Mouse (Mus musculus) thymus, adult 2 months (tissue): ENCODE results near the gene Cyp3a11. TPM values are rescaled to one million over a fixed set of nuclear protein-coding genes. Genes with fewer than 3 reads are reported as not detected.
"Not testable (repeated sequence)": the region's sequence is repeated elsewhere in the genome, so short reads cannot be mapped to it uniquely, and the experiment has no call there.

Experiments
- DNase-seq: peaks from one replicate; pipeline ENCODE4 v3.0.0; 2021
- H3K27ac ChIP-seq: fragments of 200-500 bp; 2 replicates; pipeline ENCODE4 v1.5.1; 2012; ENCODE audit warnings: low read length, control low read depth; ENCODE audit not compliant: control insufficient read depth, insufficient read depth
- H3K27me3 ChIP-seq: fragments of 200-500 bp; 2 replicates; pipeline ENCODE4 v1.6.1; 2012; ENCODE audit warnings: mild to moderate bottlenecking, low read length, moderate library complexity, mixed read lengths; ENCODE audit not compliant: control insufficient read depth, insufficient read depth
- H3K36me3 ChIP-seq: fragments of 200-500 bp; 2 replicates; pipeline ENCODE4 v1.6.1; 2012; ENCODE audit warnings: mild to moderate bottlenecking, low read length, moderate library complexity; ENCODE audit not compliant: control insufficient read depth, insufficient read depth
- H3K4me1 ChIP-seq: fragments of 200-500 bp; replicated peaks from 2 replicates; pipeline ENCODE4 v1.6.1; 2012; ENCODE audit warnings: low read length; ENCODE audit not compliant: control insufficient read depth, insufficient read depth
- H3K4me3 ChIP-seq: fragments of 200-500 bp; 2 replicates; pipeline ENCODE4 v1.5.1; 2012; ENCODE audit warnings: mild to moderate bottlenecking, low read length, control low read depth, moderate library complexity; ENCODE audit not compliant: control insufficient read depth, insufficient read depth
- CTCF ChIP-seq: fragments of 200-500 bp; IDR thresholded peaks from 2 replicates; pipeline ENCODE4 v1.5.1; 2012; ENCODE audit warnings: mild to moderate bottlenecking, control low read depth, low read length, moderate library complexity, borderline replicate concordance; ENCODE audit not compliant: control insufficient read depth, poor library complexity, insufficient read depth; ENCODE audit errors: extremely low read depth
- POLR2A ChIP-seq: fragments of 200-500 bp; IDR thresholded peaks from 2 replicates; pipeline ENCODE4 v1.6.1; 2012; ENCODE audit warnings: mild to moderate bottlenecking, low read length, control low read depth, moderate library complexity; ENCODE audit not compliant: control insufficient read depth, poor library complexity, insufficient read depth; ENCODE audit errors: extremely low read depth
- WGBS: fragments of 180-500 bp; shearing (Covaris S2); methylation state at CpG from one replicate; pipeline ENCODE4 v1.1.7; 2018; 5-methylcytosine and 5-hydroxymethylcytosine counted together
- polyA plus RNA-seq: library from polyadenylated mRNA; depleted of rRNA; stranded (reverse); fragments of >200 nt; gene quantifications from 2 replicates; pipeline ENCODE4 v1.2.3, GENCODE M21; 2012; rRNA removed

Cyp3a11 gene
- polyA plus RNA-seq, result 0.04 and 0.77 TPM in 2 replicates

DNA sequence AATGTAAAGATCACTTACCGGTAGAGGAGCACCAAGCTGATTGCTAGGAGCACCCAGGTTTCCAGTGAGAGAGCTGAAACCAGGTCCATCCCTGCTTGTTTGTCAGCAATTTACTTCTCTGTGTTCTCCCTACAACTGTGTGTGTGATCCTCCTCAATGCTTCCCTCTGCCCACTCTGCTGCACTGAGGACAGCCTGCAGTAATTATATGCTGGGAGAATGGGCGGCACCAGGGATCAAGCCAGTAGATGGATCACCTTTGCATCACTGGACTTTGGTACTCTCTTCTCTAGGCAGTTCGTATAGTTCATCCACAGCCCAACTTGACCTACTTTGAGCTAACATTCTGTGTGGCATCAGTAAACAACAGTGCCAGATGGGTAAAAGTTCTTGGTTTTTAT lies at the start of gene Cyp3a11:
Cyp3a11 (minus strand) TSS at position 277 of the 400 bp plus-strand sequence.
- TF ChIP-seq CTCF (no peak), POLR2A (no peak)
- Histone ChIP-seq H3K27me3 (no peaks in the 10 kb centered on the region), H3K36me3 (no peaks in the 10 kb centered on the region), H3K27ac (no peak within 1 kb of the TSS), H3K4me3 (no peak within 1 kb of the TSS), H3K4me1 (no peaks in the 10 kb centered on the region)
- WGBS, result 91% methylated on average over 3 of the region's 3 CpGs
- no peak for DNase-seq

- H3K27ac ChIP-seq, result no peak overlapping the region
- H3K4me1 ChIP-seq, result no peaks in the 10 kb centered on the region
- no peak overlapping the region for H3K4me3 ChIP-seq
- no peak for TF ChIP-seq POLR2A
- TF ChIP-seq CTCF, result no peak
- H3K36me3 ChIP-seq, result no peaks in the 10 kb centered on the region
- no peak for DNase-seq
- no peaks in the 10 kb centered on the region for H3K27me3 ChIP-seq
These were observed 33.1 kb upstream of the Cyp3a11 start for GRCm38 (mm10) chr5:145912912-145913311.

GRCm38 (mm10) chr5:145911781-145912180 lies 32.0 kb upstream of the Cyp3a11 start:
- Histone ChIP-seq H3K27ac (no peak overlapping the region), H3K36me3 (no peaks in the 10 kb centered on the region), H3K4me3 (no peak overlapping the region), H3K27me3 (no peaks in the 10 kb centered on the region), H3K4me1 (no peaks in the 10 kb centered on the region)
- DNase-seq, result no peak
- TF ChIP-seq CTCF (no peak), POLR2A (no peak)

- not testable (repeated sequence) for H3K36me3 ChIP-seq, H3K27me3 ChIP-seq, DNase-seq, H3K4me3 ChIP-seq, H3K27ac ChIP-seq, H3K4me1 ChIP-seq
- 93% methylated on average over 2 of the region's 2 CpGs for WGBS
These were observed 27.2 kb upstream of the Cyp3a11 start for GRCm38 (mm10) chr5:145906937-145907336.

GRCm38 (mm10) chr5:145904535-145904934 lies 24.8 kb upstream of the Cyp3a11 start:
- no peaks in the 10 kb centered on the region for H3K27me3 ChIP-seq
- no peaks in the 10 kb centered on the region for H3K36me3 ChIP-seq
- no peak for DNase-seq
- no peak overlapping the region for H3K27ac ChIP-seq
- no peaks in the 10 kb centered on the region for H3K4me1 ChIP-seq
- TF ChIP-seq POLR2A (no peak), CTCF (no peak)
- no peak overlapping the region for H3K4me3 ChIP-seq
- 93% methylated on average over 1 of the region's 1 CpGs for WGBS

DNA sequence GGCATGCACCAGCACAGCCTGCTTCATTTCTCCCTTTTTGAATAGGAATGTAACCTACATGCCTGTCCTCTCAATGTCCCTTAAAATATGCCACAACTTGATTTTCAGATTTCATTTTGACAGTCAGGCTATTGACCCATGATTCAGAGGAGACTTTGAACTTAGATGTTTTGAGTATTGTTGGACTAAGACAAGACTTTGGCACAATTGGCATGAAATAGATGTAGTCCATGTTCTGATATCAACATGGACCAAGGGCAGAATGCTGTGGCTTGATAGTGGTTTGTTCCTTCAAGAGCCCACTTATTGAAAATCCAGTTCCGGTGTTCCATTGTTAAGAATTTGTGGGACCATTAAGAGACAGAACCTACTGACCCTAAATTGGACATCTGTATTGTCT lies 23.6 kb upstream of the Cyp3a11 start:
- H3K27ac ChIP-seq, result no peak overlapping the region
- H3K36me3 ChIP-seq, result no peaks in the 10 kb centered on the region
- no peak for DNase-seq
- no peak overlapping the region for H3K4me3 ChIP-seq
- no peaks in the 10 kb centered on the region for H3K27me3 ChIP-seq
- 93% methylated on average over 1 of the region's 1 CpGs for WGBS
- no peak for TF ChIP-seq POLR2A
- TF ChIP-seq CTCF, result no peak
- no peaks in the 10 kb centered on the region for H3K4me1 ChIP-seq

- H3K4me1 ChIP-seq, result no peaks in the 10 kb centered on the region
- no peak for DNase-seq
- H3K4me3 ChIP-seq, result no peak overlapping the region
- no peaks in the 10 kb centered on the region for H3K27me3 ChIP-seq
- H3K27ac ChIP-seq, result no peak overlapping the region
- H3K36me3 ChIP-seq, result no peaks in the 10 kb centered on the region
- WGBS, result 68% methylated on average over 2 of the region's 2 CpGs
- TF ChIP-seq CTCF (no peak), POLR2A (no peak)
These were observed 20.7 kb upstream of the Cyp3a11 start for GRCm38 (mm10) chr5:145900436-145900990.

DNA sequence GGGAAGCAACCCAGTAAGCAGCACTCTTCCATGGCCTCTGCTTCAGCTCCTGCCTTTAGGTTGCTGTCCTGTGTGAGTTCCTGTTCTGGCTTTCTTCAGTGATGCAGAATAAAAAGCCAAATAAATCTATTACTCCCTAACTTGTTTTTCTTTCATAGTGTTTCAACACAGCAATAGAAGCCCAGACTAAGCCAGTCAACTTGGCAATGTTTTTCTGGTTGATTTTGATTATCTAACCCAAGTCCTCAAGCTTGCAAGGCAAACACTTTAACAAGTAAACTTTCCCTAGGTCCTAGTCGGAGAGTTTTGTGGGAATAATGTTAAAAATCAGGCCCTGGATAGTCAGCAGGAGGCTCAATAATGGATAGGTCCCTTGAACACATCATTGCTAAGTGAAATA lies 17.5 kb upstream of the Cyp3a11 start:
- Histone ChIP-seq H3K36me3 (no peaks in the 10 kb centered on the region), H3K4me1 (no peaks in the 10 kb centered on the region), H3K4me3 (no peak overlapping the region), H3K27ac (no peak overlapping the region), H3K27me3 (no peaks in the 10 kb centered on the region)
- DNase-seq, result no peak
- TF ChIP-seq POLR2A (no peak), CTCF (no peak)
- WGBS, result 81% methylated on average over 1 of the region's 1 CpGs
